Mouse (Mus musculus) myocyte (in vitro differentiated cells): ENCODE results near the gene Polr2e. TPM values are rescaled to one million over a fixed set of nuclear protein-coding genes. Genes with fewer than 3 reads are reported as not detected.
A peak's percentile ranks its signal among the peaks of the same experiment; 100 is the strongest.

Experiments
- H3K27me3 ChIP-seq: one replicate; pipeline ENCODE4 v1.6.1; 2011; ENCODE audit not compliant: control insufficient read depth, insufficient read depth, insufficient read length
- H3K36me3 ChIP-seq: one replicate; pipeline ENCODE4 v1.6.1; 2011; ENCODE audit not compliant: control insufficient read depth, insufficient read depth
- H3K4me2 ChIP-seq: one replicate; pipeline ENCODE4 v1.6.1; 2011; ENCODE audit warnings: low read depth, control low read depth
- H3K4me3 ChIP-seq: one replicate; pipeline ENCODE4 v1.5.1; 2011; ENCODE audit warnings: mild to moderate bottlenecking, control low read depth, moderate library complexity
- H3K79me2 ChIP-seq: one replicate; pipeline ENCODE4 v1.6.1; 2011; ENCODE audit not compliant: control insufficient read depth, insufficient read depth
- H3ac ChIP-seq: one replicate; pipeline ENCODE4 v1.6.1; 2011; ENCODE audit not compliant: control insufficient read depth, insufficient read length
- E2F4 ChIP-seq: IDR thresholded peaks from one replicate; pipeline ENCODE4 v1.6.1; 2011; ENCODE audit warnings: mild to moderate bottlenecking, control low read depth, moderate library complexity; ENCODE audit not compliant: insufficient read depth
- MYOD1 ChIP-seq, 3 experiments: IDR thresholded peaks; one replicate each; pipeline ENCODE4 v1.6.1; 2011; ENCODE audit warnings: control low read depth in 2 of 3, low read depth in 2 of 3, mild to moderate bottlenecking in 2 of 3, moderate library complexity in 1 of 3; ENCODE audit not compliant: insufficient read length in 2 of 3, control insufficient read depth in 1 of 3
- POLR2A ChIP-seq: IDR thresholded peaks from one replicate; pipeline ENCODE4 v1.6.1; 2011; ENCODE audit warnings: low read depth, mild to moderate bottlenecking, control low read depth, moderate library complexity; ENCODE audit not compliant: insufficient read length
- SRF ChIP-seq: IDR thresholded peaks from one replicate; pipeline ENCODE4 v1.6.1; 2011; ENCODE audit warnings: low read depth; ENCODE audit not compliant: control insufficient read depth, insufficient read length
- TCF12 ChIP-seq: IDR thresholded peaks from one replicate; pipeline ENCODE4 v1.6.1; 2011; ENCODE audit warnings: mild to moderate bottlenecking, control low read depth; ENCODE audit not compliant: poor library complexity, insufficient read depth, severe bottlenecking
- TCF3 ChIP-seq: IDR thresholded peaks from one replicate; pipeline ENCODE4 v1.6.1; 2011; ENCODE audit warnings: low read depth, control low read depth; ENCODE audit not compliant: insufficient read length
- polyA plus RNA-seq: library from polyadenylated mRNA; unstranded; fragments of >200 nt; fragmentation: generic; extraction: Trizol; gene quantifications from one replicate; pipeline ENCODE4 v1.2.1, GENCODE M21; 2012; ENCODE audit warnings: missing spikeins

Polr2e gene
- polyA plus RNA-seq, 1 experiment: 209 TPM

DNA sequence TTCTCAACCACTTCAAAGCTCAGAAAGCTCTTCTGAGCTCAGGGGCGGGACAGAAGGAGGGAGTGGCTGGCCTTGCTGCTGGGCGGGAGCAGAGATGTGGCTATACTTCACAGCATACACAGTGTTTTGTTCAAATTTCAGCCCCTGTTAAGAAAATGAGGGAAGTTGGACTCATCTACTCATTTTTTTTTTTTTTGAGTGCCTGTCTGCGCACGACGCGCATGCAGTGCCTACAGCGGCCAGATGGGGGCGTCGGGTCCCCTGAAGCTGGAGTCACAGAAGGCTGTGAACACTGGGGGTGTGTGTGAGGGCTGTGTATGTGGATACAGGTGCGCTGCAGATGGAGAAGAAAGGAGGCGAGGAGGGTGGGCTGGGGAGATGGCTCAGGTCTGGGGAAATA lies 52.6 kb downstream of the Polr2e start:
- Histone ChIP-seq H3K4me3 (peak overlapping the region; percentile 74), H3K27me3 (no peaks in the 10 kb centered on the region), H3K36me3 (peaks cover under 1% of the 10 kb centered on the region), H3K4me2 (peak overlapping the region; percentile 86), H3K79me2 (peaks cover 33% of the 10 kb centered on the region), H3ac (no peak overlapping the region)
- TF ChIP-seq MYOD1 (IDR thresholded peaks at IDR 0.05; ENCODE audit: control insufficient read depth in 1 of 3, insufficient read length in 2 of 3, low read depth in 2 of 3) (no peak), SRF (peak; percentile 29), E2F4 (no peak), TCF12 (no peak)

GRCm38 (mm10) chr10:79986232-79986878 lies 53.2 kb downstream of the Polr2e start:
- Histone ChIP-seq H3K4me3 (peak overlapping the region; percentile 74), H3K4me2 (peak overlapping the region; percentile 86), H3ac (no peak overlapping the region), H3K36me3 (no peaks in the 10 kb centered on the region), H3K79me2 (peaks cover 39% of the 10 kb centered on the region), H3K27me3 (no peaks in the 10 kb centered on the region)
- TF ChIP-seq POLR2A (peak; percentile 34), TCF3 (no peak)

Other genes starting within 250 kb of the Polr2e start
- 0.07 TPM for gene Prss57, start 248.8 kb downstream of the Polr2e start, polyA plus RNA-seq
- 70.0 TPM for gene Palm, start 246.2 kb downstream of the Polr2e start, polyA plus RNA-seq
- gene Misp, start 218.8 kb downstream of the Polr2e start, polyA plus RNA-seq: 0.06 TPM
- 158 TPM for gene Ptbp1, start 185.4 kb downstream of the Polr2e start, polyA plus RNA-seq
- 0.22 TPM for gene Prtn3, start 165.3 kb downstream of the Polr2e start, polyA plus RNA-seq
- 5.4 TPM for gene Plppr3, start 165.2 kb downstream of the Polr2e start, polyA plus RNA-seq
- not detected for gene Elane, start 153.5 kb downstream of the Polr2e start, polyA plus RNA-seq
- gene Cfd, start 148.9 kb downstream of the Polr2e start, polyA plus RNA-seq: not detected
- 31.4 TPM for gene Med16, start 130.9 kb downstream of the Polr2e start, polyA plus RNA-seq
- gene Gm26602, start 128.9 kb downstream of the Polr2e start, polyA plus RNA-seq: not detected
- gene Kiss1r, start 122.8 kb downstream of the Polr2e start, polyA plus RNA-seq: 0.59 TPM
- gene R3hdm4, start 118.6 kb downstream of the Polr2e start, polyA plus RNA-seq: 69.0 TPM
- gene Arid3a, start 112.8 kb downstream of the Polr2e start, polyA plus RNA-seq: 1.2 TPM
- 35.1 TPM for gene Wdr18, start 79.6 kb downstream of the Polr2e start, polyA plus RNA-seq
- 0.73 TPM for gene Grin3b, start 69.1 kb downstream of the Polr2e start, polyA plus RNA-seq
- 152 TPM for gene Tmem259, start 55.5 kb downstream of the Polr2e start, polyA plus RNA-seq
- gene Cnn2, start 51.2 kb downstream of the Polr2e start, polyA plus RNA-seq: 109 TPM
- gene Abca7, start 43.3 kb downstream of the Polr2e start, polyA plus RNA-seq: 15.6 TPM
- 0.53 TPM for gene Arhgap45, start 23.1 kb downstream of the Polr2e start, polyA plus RNA-seq
- 1,278 TPM for gene Gpx4, start 7.4 kb upstream of the Polr2e start, polyA plus RNA-seq
- gene Sbno2, start 65.8 kb upstream of the Polr2e start, polyA plus RNA-seq: 44.6 TPM
- 150 TPM for gene Stk11, start 76.0 kb upstream of the Polr2e start, polyA plus RNA-seq
- gene Atp5d, start 98.8 kb upstream of the Polr2e start, polyA plus RNA-seq: 1,163 TPM
- 10.0 TPM for gene Cbarp, start 101.0 kb upstream of the Polr2e start, polyA plus RNA-seq
- gene Midn, start 108.5 kb upstream of the Polr2e start, polyA plus RNA-seq: 131 TPM
- 54.2 TPM for gene Cirbp, start 126.2 kb upstream of the Polr2e start, polyA plus RNA-seq
- gene 1600002K03Rik, start 133.1 kb upstream of the Polr2e start, polyA plus RNA-seq: 23.5 TPM
- 3.6 TPM for gene Efna2, start 139.7 kb upstream of the Polr2e start, polyA plus RNA-seq
- 30.7 TPM for gene Mum1, start 186.6 kb upstream of the Polr2e start, polyA plus RNA-seq
- 407 TPM for gene Ndufs7, start 209.3 kb upstream of the Polr2e start, polyA plus RNA-seq
- gene Gamt, start 221.2 kb upstream of the Polr2e start, polyA plus RNA-seq: 162 TPM
- gene Dazap1, start 221.7 kb upstream of the Polr2e start, polyA plus RNA-seq: 123 TPM